In the genomic region with DNA sequence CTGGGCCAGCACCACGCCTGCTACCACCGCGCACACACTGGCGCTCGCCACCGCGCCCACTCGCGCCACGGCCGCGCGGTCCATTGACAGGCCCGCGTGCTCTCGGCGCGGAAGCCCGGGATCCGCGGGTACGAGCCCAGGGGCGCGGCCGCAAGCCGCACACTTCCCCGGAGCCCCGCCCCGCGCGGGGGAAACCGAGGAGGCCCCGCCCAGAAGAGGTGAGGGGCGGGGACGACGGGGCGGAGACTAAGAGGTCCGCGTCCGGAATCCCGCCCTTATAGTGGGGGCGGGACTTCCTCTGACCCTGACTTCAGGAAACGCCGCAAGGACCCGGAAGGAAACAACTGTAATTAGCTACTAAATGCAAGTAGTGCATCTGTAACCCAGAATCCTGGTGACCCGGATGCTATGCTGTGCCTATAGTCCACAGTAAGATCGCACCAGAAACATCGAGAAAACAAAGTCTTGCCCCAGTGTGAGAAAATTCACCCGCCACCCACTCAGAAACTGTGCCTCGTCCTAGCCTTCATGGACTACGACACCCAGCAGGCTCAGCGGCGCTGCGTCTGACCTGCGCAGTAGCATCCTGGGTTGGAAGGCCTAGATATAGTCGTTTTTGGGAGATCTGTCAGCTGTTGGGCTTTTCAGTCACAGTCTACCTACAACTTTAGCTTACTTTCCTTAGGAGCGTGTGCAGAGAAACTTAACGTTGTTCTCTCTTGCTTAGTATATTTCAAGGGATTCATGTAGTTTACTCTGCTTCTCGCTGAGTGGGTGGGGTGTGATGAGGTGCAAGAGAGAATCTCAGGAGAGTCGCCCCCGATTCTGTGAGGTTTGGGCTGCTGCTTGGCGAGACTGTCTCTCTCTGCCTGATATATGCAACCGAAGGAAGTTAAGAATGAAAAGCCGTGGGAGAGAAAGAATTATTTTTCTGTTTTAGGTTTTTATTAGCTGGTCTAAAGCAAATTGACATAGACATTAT, we compare ENCODE assay signal across 1 mouse cellular context.
TF ChIP-seq lines count a peak whose summit lies in the region.

Gene Nt5c3 (minus strand): TSS at position 207 of the 982 bp plus-strand sequence.
Gene Vmn1r4 (plus strand): TSS at position 290 of the 982 bp plus-strand sequence.

TF ChIP-seq in MEL, 35 proteins besides CTCF, POLR2A, EP300 and RAD21 (continued from another document):
- TF ChIP-seq USF2 (IDR thresholded peaks at IDR 0.05; ENCODE audit: borderline replicate concordance in 1 of 2, insufficient read depth in 1 of 2, low read depth in 1 of 2, low read length in 2 of 2) (no peak), NELFE (IDR thresholded peaks at IDR 0.05; ENCODE audit: low read depth, low read length) (peak; percentile 73), NRF1 (IDR thresholded peaks at IDR 0.05; ENCODE audit: insufficient read depth, low read depth, low read length, poor library complexity, severe bottlenecking) (peak; percentile 84), MAX (IDR thresholded peaks at IDR 0.05; ENCODE audit: low read length) (no peak), CHD1 (IDR thresholded peaks at IDR 0.05; ENCODE audit: low read depth, low read length) (no peak), MXI1 (IDR thresholded peaks at IDR 0.05; ENCODE audit: low read depth, low read length) (peak; percentile 73; the same call in 1 of the 2 replicates), POLR2AphosphoS2 (IDR thresholded peaks at IDR 0.05; ENCODE audit: low read length) (peak; percentile 53; the same call in 1 of the 2 replicates), TCF12 (IDR thresholded peaks at IDR 0.05; ENCODE audit: low read depth, low read length) (0 out of 2 replicates have a peak, but pooled peaks have one; percentile 18), ETS1 (IDR thresholded peaks at IDR 0.05; ENCODE audit: low read depth, low read length) (no peak; the same call in 1 of the 2 replicates), ZNF384 (IDR thresholded peaks at IDR 0.05; ENCODE audit: low read depth, low read length) (no peak), ELF1 (IDR thresholded peaks at IDR 0.05; ENCODE audit: low read depth, low read length) (peak; percentile 91), E2F4 (IDR thresholded peaks at IDR 0.05; ENCODE audit: borderline replicate concordance, low read depth, low read length) (peak; percentile 63; the same call in 1 of the 2 replicates), JUND (IDR thresholded peaks at IDR 0.05; ENCODE audit: low read depth, low read length) (no peak)
